Mouse (Mus musculus): ENCODE results near the gene Rreb1. TPM values are rescaled to one million over a fixed set of nuclear protein-coding genes. Genes with fewer than 3 reads are reported as not detected.

Gene Rreb1
- polyA plus RNA-seq, 1 experiment from 2014 or later, result 5.3 TPM

DNA sequence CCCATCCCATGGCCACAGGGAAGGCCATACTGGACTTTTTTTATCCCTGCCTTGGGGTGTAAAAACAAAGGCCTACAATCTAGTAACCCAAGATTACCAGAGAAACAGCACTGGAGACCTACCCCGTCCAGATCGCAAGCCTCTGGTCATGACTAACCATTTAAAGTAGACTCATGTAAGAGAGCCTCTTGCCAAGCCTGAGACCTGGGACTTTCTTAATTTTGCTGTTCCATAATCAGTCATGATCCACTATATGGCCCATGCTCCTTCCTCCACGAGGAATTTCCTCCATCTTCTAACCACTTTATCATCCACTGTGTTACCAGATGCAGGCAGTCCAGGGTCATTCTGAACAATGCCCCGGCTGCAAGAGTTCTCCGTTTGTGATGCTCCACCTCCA is 98.2 kb downstream of the Rreb1 start:
- WGBS, result 79% methylated on average over 5 of the region's 5 CpGs
- H3K36me3 ChIP-seq (replicated peaks), result no peaks in the 10 kb centered on the region
- H3K9ac ChIP-seq, result no peak overlapping the region
- H3K4me2 ChIP-seq, result no peak overlapping the region
- no peak overlapping the region for H3K27ac ChIP-seq
- 0 out of 2 replicates have a peak, but pooled peaks cover 4% of the 10 kb centered on the region for H3K4me1 ChIP-seq
- no peak for ATAC-seq (ENCODE audit: low FRiP score)
- no peaks in the 10 kb centered on the region for H3K9me3 ChIP-seq
- no peaks in the 10 kb centered on the region for H3K27me3 ChIP-seq
- H3K4me3 ChIP-seq (replicated peaks), result no peak overlapping the region

DNA sequence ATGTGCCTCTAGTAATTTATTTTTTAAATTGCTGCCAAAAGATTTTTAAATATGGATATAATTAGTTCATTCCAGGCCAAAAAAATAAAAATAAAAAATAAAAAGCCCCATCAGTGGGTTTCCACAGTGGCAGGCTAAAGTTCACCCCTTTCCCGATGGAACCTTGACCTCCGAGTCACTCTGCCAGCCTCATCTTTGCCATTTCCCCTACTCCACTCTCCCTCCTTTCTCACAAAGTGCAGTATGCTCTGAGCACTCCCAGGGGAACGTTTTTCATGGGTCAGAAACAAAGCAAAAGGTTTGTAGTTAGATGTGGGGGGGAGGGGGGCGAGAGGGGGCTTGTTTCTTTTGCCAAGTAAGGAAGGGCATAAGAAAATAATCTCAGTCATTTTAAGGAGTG is 98.6 kb downstream of the Rreb1 start:
- Histone ChIP-seq H3K36me3 (replicated peaks) (no peaks in the 10 kb centered on the region), H3K27ac (no peak overlapping the region), H3K27me3 (no peaks in the 10 kb centered on the region), H3K9ac (no peak overlapping the region), H3K4me2 (no peak overlapping the region), H3K9me3 (no peaks in the 10 kb centered on the region), H3K4me3 (replicated peaks) (no peak overlapping the region), H3K4me1 (0 out of 2 replicates have a peak, but pooled peaks cover 4% of the 10 kb centered on the region)
- whole genome bisulfite sequencing, result 68% methylated on average over 4 of the region's 4 CpGs
- ATAC-seq (ENCODE audit: low FRiP score), result no peak

DNA sequence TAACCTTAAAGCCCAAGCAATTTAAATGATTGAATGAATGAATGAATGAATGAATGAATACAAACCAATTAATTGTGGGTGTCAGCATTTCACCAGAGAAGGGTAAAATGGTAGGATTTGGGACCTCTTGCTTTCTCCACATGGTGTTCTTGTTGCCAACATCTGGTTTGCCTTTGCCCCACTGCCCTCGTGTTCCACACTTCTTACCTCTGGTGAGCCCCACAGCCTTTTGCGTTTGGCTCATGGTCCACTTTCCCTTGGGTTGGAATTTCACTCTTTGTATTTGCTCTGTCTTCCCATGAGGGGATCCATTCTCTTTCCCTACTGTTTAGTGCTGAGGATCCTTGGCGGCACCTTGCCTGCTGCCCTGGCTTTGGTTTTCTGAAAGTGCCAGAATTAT is 99.0 kb downstream of the Rreb1 start:
- H3K9ac ChIP-seq, result no peak overlapping the region
- H3K27ac ChIP-seq, result no peak overlapping the region
- H3K9me3 ChIP-seq, result no peaks in the 10 kb centered on the region
- WGBS, result 77% methylated on average over 3 of the region's 3 CpGs
- ATAC-seq (ENCODE audit: low FRiP score), result no peak
- H3K4me1 ChIP-seq, result 0 out of 2 replicates have a peak, but pooled peaks cover 4% of the 10 kb centered on the region
- no peak overlapping the region for H3K4me2 ChIP-seq
- H3K4me3 ChIP-seq (replicated peaks), result no peak overlapping the region
- no peaks in the 10 kb centered on the region for H3K36me3 ChIP-seq (replicated peaks)
- H3K27me3 ChIP-seq, result no peaks in the 10 kb centered on the region

DNA sequence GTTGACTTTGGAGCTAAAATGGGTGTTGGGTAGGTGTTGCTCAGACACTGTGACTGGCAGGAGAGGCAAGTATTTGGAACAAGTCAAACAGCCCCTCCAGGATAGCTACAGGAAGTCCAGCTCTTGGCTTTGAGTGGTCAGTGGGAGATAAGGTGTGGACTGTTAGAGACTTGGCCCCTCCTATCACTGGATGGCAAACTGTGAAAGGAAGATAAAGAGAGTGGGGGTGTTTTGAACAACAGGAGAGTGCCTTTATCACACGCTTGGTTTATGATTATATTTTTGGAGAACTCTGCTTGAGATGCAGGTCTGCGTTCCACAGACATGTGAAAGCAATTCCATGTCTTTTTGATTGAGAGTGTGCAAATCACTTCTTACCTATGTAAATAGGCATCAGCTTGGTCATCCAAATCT is 100.7 kb downstream of the Rreb1 start:
- no peak overlapping the region for H3K4me2 ChIP-seq
- no peak for ATAC-seq (ENCODE audit: low FRiP score)
- H3K4me1 ChIP-seq, result 0 out of 2 replicates have a peak, but pooled peaks cover 4% of the 10 kb centered on the region
- no peaks in the 10 kb centered on the region for H3K36me3 ChIP-seq (replicated peaks)
- no peaks in the 10 kb centered on the region for H3K9me3 ChIP-seq
- H3K27ac ChIP-seq, result no peak overlapping the region
- no peaks in the 10 kb centered on the region for H3K27me3 ChIP-seq
- WGBS, result 96% methylated on average over 2 of the region's 2 CpGs
- H3K9ac ChIP-seq, result no peak overlapping the region
- no peak overlapping the region for H3K4me3 ChIP-seq (replicated peaks)

DNA sequence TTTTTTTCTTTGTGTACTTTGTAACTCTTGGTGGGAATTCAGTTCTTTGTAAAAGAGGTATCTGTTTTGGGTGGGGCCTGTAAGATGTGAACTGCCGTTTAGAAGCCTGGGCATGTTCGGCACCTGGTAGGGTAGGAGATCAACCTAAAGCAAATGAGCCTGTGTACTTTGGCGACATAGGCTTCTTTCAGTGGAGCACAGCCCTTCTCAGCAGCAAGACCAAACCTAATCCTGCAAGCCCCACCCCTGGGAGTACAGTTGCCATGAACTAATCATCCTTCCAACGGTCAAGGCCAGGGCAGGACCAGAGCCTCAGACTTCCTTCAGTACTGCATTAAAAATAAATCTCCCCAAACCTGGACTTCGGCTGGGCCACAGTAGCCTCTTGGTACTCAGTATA is 101.4 kb downstream of the Rreb1 start:
- Histone ChIP-seq H3K27me3 (no peaks in the 10 kb centered on the region), H3K4me2 (no peak overlapping the region), H3K9me3 (no peaks in the 10 kb centered on the region), H3K4me1 (0 out of 2 replicates have a peak, but pooled peaks cover 4% of the 10 kb centered on the region), H3K4me3 (replicated peaks) (no peak overlapping the region), H3K9ac (no peak overlapping the region), H3K36me3 (replicated peaks) (no peaks in the 10 kb centered on the region), H3K27ac (no peak overlapping the region)
- ATAC-seq (ENCODE audit: low FRiP score), result no peak
- WGBS, result 77% methylated on average over 5 of the region's 5 CpGs

DNA sequence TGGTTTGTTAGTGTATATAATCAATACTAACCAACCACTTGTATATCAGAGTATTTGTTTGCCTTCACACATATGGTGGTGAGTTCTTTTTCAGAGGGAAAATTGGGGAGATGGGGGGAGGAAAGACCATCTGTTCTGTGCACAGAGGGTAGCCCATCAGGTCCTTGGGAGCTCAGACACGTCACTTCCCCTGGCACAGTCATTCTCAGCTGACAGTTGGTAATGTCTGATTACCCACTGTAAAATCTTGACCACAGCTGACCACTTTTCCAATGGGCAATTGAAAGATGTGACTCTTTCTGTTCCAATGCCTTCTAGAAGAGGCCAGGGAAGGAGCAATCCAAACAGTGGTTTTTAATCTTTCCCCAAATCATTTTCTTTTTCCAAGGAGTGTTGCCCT is 101.8 kb downstream of the Rreb1 start:
- no peaks in the 10 kb centered on the region for H3K27me3 ChIP-seq
- H3K4me3 ChIP-seq (replicated peaks), result no peak overlapping the region
- H3K9me3 ChIP-seq, result no peaks in the 10 kb centered on the region
- H3K36me3 ChIP-seq (replicated peaks), result no peaks in the 10 kb centered on the region
- no peak overlapping the region for H3K27ac ChIP-seq
- 67% methylated on average over 1 of the region's 1 CpGs for WGBS
- no peak for ATAC-seq (ENCODE audit: low FRiP score)
- H3K4me1 ChIP-seq, result 0 out of 2 replicates have a peak, but pooled peaks cover 4% of the 10 kb centered on the region
- no peak overlapping the region for H3K4me2 ChIP-seq
- no peak overlapping the region for H3K9ac ChIP-seq

DNA sequence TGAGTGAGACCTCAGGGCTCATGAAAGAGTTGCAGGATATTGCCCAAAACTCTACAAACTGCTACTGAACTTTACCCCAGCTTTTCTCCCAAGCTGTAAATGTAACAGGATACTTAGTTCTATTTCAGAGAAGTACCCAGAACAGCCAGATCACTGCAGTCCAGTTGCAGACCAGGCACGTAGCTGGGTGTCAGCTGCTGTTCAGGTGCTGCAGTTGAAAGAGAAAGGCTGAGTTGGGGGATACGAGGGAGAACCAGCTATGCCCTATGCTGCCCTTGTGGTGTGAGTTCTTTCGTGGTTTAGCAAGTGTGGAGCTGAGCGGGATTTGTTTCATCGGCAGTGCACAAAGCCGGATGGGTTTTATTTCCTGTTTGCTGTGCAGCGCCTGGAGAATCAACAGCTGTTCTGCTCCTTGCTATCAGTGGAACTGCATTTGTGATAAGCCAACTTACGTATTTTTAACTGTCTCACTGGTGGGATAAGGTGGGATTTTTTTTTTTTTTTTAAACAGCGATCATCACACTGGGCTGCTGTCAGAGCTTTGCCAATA is 102.5 kb downstream of the Rreb1 start:
- WGBS, result 74% methylated on average over 9 of the region's 9 CpGs
- no peak for ATAC-seq (ENCODE audit: low FRiP score)
- Histone ChIP-seq H3K4me2 (no peak overlapping the region), H3K4me3 (replicated peaks) (no peak overlapping the region), H3K4me1 (0 out of 2 replicates have a peak, but pooled peaks cover 4% of the 10 kb centered on the region), H3K36me3 (replicated peaks) (no peaks in the 10 kb centered on the region), H3K9ac (no peak overlapping the region), H3K27me3 (no peaks in the 10 kb centered on the region), H3K9me3 (no peaks in the 10 kb centered on the region), H3K27ac (no peak overlapping the region)

DNA sequence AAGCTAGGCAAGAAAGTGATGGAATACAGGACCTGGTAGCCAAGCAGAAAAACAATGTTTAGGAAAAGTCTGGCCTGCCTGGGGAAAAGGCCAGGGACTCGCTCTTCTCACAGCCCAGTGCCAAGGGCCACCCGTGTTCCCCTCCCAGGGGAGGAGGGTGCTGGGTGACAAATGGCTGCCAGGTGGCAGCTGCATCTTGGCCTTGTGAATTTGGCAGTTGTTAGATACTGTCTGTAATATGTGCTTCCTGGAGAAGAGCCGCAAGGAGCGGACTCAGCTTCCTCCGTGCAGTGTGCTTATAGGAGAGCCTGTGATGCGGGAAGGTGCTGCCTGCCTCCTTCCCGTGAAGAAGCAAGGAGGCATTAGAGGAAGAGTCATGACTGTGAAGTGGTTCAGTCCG is 104.3 kb downstream of the Rreb1 start:
- H3K9me3 ChIP-seq, result no peaks in the 10 kb centered on the region
- H3K4me3 ChIP-seq (replicated peaks), result no peak overlapping the region
- 93% methylated on average over 8 of the region's 8 CpGs for WGBS
- H3K27me3 ChIP-seq, result no peaks in the 10 kb centered on the region
- H3K4me2 ChIP-seq, result no peak overlapping the region
- no peaks in the 10 kb centered on the region for H3K36me3 ChIP-seq (replicated peaks)
- H3K9ac ChIP-seq, result no peak overlapping the region
- H3K27ac ChIP-seq, result no peak overlapping the region
- H3K4me1 ChIP-seq, result 0 out of 2 replicates have a peak, but pooled peaks cover 4% of the 10 kb centered on the region
- no peak for ATAC-seq (ENCODE audit: low FRiP score)

DNA sequence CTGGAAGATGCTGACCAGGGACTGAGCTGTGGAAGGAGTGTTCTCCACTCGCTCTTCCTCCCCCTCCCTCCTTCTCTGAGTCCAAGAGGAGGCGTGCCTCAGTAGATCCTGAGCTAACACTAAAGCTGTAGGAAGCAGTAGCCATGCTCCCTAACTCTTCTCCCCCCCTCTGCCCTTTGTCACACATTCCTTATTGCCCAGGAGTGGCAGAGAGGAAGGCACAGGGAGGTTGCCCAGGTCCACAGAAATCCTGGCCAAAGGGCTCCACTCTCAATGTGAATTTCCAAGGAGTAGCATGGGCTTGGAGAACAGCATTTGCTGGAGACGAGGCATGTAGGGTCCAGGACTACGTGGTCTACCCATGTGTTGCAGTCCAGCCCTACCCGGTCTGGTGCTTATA is 104.8 kb downstream of the Rreb1 start:
- no peaks in the 10 kb centered on the region for H3K27me3 ChIP-seq
- H3K4me1 ChIP-seq, result 0 out of 2 replicates have a peak, but pooled peaks cover 4% of the 10 kb centered on the region
- no peak for ATAC-seq (ENCODE audit: low FRiP score)
- no peak overlapping the region for H3K4me3 ChIP-seq (replicated peaks)
- H3K4me2 ChIP-seq, result no peak overlapping the region
- H3K9me3 ChIP-seq, result no peaks in the 10 kb centered on the region
- H3K27ac ChIP-seq, result no peak overlapping the region
- no peaks in the 10 kb centered on the region for H3K36me3 ChIP-seq (replicated peaks)
- 91% methylated on average over 5 of the region's 5 CpGs for WGBS
- no peak overlapping the region for H3K9ac ChIP-seq

DNA sequence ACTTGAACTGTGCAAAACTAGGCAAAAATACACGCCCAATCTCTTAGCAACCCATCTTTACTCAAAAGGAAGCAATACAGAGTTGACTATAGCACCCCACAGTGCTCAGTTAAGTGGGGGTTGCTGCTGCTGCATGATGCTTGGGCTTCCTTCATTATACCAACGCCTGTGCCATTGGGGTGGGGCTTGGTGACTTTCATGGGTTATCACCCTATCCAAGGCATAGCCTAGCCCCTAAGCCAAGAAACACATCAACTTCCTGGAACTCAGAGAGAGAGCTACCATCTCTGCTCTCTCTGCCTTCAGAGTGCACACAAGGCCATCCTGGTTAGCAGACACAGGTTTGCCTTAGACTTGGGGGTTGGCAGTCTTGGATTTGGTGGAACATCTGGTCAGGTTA is 107.2 kb downstream of the Rreb1 start:
- no peaks in the 10 kb centered on the region for H3K9me3 ChIP-seq
- no peak for ATAC-seq (ENCODE audit: low FRiP score)
- H3K36me3 ChIP-seq (replicated peaks), result no peaks in the 10 kb centered on the region
- H3K9ac ChIP-seq, result no peak overlapping the region
- no peaks in the 10 kb centered on the region for H3K27me3 ChIP-seq
- no peak overlapping the region for H3K4me3 ChIP-seq (replicated peaks)
- no peak overlapping the region for H3K4me2 ChIP-seq
- no peaks in the 10 kb centered on the region for H3K4me1 ChIP-seq
- WGBS, result 83% methylated on average over 2 of the region's 2 CpGs
- no peak overlapping the region for H3K27ac ChIP-seq

DNA sequence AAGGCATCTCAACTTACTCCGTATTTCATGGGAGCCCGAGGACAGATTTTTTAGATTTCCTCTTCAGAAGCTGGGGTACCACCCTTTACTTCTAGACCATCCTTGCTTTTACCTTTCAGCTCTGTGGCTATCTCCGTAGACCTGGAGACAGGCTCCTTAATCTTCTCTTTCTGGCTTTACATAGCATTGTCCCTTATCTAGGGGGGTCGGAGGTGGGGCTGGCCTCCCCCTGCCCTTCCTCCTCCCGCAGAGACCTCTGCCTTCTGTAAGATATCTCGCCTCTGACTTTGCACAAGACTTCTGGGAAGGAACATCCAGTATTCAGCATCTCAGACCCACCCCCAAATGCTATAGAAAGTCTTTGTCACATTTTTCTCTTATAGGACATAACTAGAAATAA is 107.8 kb downstream of the Rreb1 start:
- ATAC-seq (ENCODE audit: low FRiP score), result no peak
- Histone ChIP-seq H3K4me3 (replicated peaks) (no peak overlapping the region), H3K4me1 (no peaks in the 10 kb centered on the region), H3K27ac (no peak overlapping the region), H3K9ac (no peak overlapping the region), H3K36me3 (replicated peaks) (no peaks in the 10 kb centered on the region), H3K4me2 (no peak overlapping the region), H3K27me3 (no peaks in the 10 kb centered on the region), H3K9me3 (no peaks in the 10 kb centered on the region)
- 88% methylated on average over 6 of the region's 6 CpGs for WGBS

DNA sequence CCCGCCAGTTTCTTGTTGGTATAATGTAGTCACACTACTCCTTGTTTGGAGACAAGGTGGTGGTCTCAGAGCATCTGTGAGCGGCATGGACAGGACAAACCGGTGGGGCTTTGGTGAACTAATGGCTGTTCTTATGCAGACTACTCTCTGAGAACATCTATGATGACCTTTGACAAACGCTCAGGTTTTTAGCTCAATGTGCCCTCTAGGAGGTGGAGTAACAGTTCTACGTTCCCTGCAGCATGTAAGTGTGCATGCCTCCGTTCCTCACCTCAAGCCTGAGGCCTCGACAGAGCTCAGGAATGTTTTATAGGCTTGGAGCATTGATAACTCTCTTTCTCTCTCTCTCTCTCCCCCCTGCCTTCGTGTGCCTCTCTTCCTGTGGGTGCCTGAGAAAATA is 116.6 kb downstream of the Rreb1 start:
- WGBS, result 85% methylated on average over 8 of the region's 8 CpGs
- H3K4me3 ChIP-seq (replicated peaks), result no peak overlapping the region
- H3K27ac ChIP-seq, result no peak overlapping the region
- no peak overlapping the region for H3K9ac ChIP-seq
- 0 out of 2 replicates have a peak, but pooled peaks cover 3% of the 10 kb centered on the region for H3K36me3 ChIP-seq (replicated peaks)
- H3K9me3 ChIP-seq, result no peaks in the 10 kb centered on the region
- no peak for ATAC-seq (ENCODE audit: low FRiP score)
- H3K4me1 ChIP-seq, result no peaks in the 10 kb centered on the region
- no peak overlapping the region for H3K4me2 ChIP-seq
- H3K27me3 ChIP-seq, result no peaks in the 10 kb centered on the region

DNA sequence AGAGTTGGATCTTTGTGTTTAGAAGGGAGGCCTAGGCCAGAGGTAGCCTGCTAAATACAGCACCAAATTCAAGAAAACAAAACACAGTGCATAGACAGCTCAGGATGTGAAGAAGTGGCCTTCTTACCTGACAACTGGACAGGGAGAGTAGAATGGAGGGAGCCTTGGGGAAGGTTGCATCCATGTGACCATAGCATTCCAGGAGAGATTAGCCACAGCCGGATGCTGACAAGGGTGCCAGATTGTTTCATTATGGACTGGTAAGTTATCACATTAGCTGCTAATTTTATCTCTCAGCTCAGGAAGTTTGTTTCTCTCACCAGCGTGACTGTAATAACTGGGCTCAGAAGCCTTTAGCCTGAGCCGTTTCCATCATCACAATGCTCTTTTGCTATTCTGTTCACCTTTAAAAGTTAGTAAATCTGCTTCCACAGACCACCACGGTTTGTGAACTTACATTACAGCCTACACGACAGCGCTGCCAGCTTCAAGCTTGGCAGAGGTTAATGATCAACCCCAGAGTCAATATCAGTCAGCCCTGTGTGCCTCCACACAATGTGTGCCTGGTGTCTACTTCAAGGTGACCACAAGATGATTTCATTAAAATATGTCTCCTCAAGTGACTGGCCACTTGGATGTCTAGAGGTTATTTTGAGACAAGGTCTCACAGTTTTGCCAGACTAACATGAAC is 117.5 kb downstream of the Rreb1 start:
- Histone ChIP-seq H3K27me3 (no peaks in the 10 kb centered on the region), H3K4me3 (replicated peaks) (no peak overlapping the region), H3K9me3 (no peaks in the 10 kb centered on the region), H3K4me2 (no peak overlapping the region), H3K4me1 (no peaks in the 10 kb centered on the region), H3K9ac (no peak overlapping the region), H3K36me3 (replicated peaks) (0 out of 2 replicates have a peak, but pooled peaks cover 3% of the 10 kb centered on the region), H3K27ac (no peak overlapping the region)
- 79% methylated on average over 6 of the region's 6 CpGs for WGBS
- ATAC-seq (ENCODE audit: low FRiP score), result no peak

Measured in forebrain, embryonic 12.5 days (tissue).